Mouse (Mus musculus): ENCODE data around the gene Rdm1. TPM values are rescaled to one million over a fixed set of nuclear protein-coding genes. Genes with fewer than 3 reads are reported as not detected.
"Not testable (repeated sequence)": the region's sequence is repeated elsewhere in the genome, so short reads cannot be mapped to it uniquely, and the experiment has no call there.

Gene Rdm1
- polyA plus RNA-seq, 1 experiment from 2014 or later, result 40.8 TPM

DNA sequence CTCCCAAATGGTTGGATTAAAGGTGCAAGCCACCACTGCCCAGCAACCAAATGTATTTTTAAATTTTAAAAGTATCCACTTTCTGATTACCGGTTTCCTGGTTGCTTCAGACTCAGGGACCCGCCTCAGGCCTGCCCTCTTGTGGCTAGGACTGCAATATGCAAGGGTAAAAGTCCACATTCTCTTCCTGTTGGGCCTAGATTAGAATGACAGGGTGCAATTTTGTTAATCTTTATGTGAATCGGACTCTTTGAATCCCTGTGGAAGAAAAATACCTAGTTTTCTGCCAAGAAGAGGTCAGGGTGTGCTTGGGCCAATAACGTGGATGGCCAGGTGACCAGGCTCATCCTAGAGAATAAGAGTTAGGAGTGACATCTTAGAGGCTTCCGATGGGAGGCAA, 37.6 kb upstream of the Rdm1 start:
- H3K27ac ChIP-seq (ENCODE audit: low read length), result peak overlapping the region; percentile 29
- WGBS, result 32% methylated on average over 5 of the region's 5 CpGs
- no peak for ATAC-seq (ENCODE audit: insufficient read depth, low FRiP score)

GRCm38 (mm10) chr11:101589989-101590624, 36.9 kb upstream of the Rdm1 start:
- WGBS, result 62% methylated on average over 12 of the region's 12 CpGs
- Histone ChIP-seq H3K9ac (ENCODE audit: low read length) (no peak overlapping the region), H3K4me2 (ENCODE audit: low read depth, low read length) (no peak overlapping the region), H3K4me3 (replicated peaks; ENCODE audit: low read length) (no peak overlapping the region), H3K27ac (ENCODE audit: low read length) (peak overlapping the region; percentile 29), H3K27me3 (ENCODE audit: control insufficient read depth, insufficient read depth, low read length) (no peaks in the 10 kb centered on the region), H3K36me3 (ENCODE audit: control insufficient read depth, insufficient read depth, low read length) (no peaks in the 10 kb centered on the region), H3K4me1 (ENCODE audit: control insufficient read depth, insufficient read depth, low read length) (no peaks in the 10 kb centered on the region), H3K9me3 (replicated peaks; ENCODE audit: control insufficient read depth, low read length) (no peaks in the 10 kb centered on the region)
- ATAC-seq (ENCODE audit: insufficient read depth, low FRiP score), result peak; percentile 56; the same call in 1 of the 2 replicates

More for the DNA sequence above, 37.6 kb upstream of the Rdm1 start:
- H3K4me2 ChIP-seq (ENCODE audit: low read depth, low read length), result no peak overlapping the region
- no peaks in the 10 kb centered on the region for H3K9me3 ChIP-seq (replicated peaks; ENCODE audit: control insufficient read depth, low read length)
- no peaks in the 10 kb centered on the region for H3K4me1 ChIP-seq (ENCODE audit: control insufficient read depth, insufficient read depth, low read length)
- H3K9ac ChIP-seq (ENCODE audit: low read length), result no peak overlapping the region
- H3K36me3 ChIP-seq (ENCODE audit: control insufficient read depth, insufficient read depth, low read length), result no peaks in the 10 kb centered on the region
- H3K27me3 ChIP-seq (ENCODE audit: control insufficient read depth, insufficient read depth, low read length), result no peaks in the 10 kb centered on the region
- H3K4me3 ChIP-seq (replicated peaks; ENCODE audit: low read length), result no peak overlapping the region

DNA sequence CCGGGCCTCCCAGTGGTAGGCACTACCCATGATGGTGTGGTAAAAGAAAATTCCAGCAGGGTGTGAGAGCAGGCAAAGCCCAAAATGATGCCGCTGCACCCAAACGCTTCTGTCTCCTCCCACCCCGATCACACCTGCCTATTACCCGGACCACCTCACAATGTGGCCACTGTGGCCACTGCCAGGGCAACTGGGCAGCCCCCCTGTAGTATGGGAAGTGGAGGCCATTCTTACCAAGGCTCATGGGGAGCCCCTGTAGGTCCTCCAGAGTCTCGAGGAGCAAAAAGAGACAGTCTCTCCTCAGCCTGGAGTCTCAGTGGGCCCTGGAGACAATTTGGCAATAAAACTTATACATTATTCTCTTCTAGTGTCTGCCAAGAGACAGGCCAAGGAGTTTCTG, 27.8 kb upstream of the Rdm1 start, which contains the start of gene Gm11634:
Gene Gm11634 (minus strand): TSS at position 101 of the 400 bp plus-strand sequence.
- Histone ChIP-seq H3K4me2 (ENCODE audit: low read depth, low read length) (no peak within 1 kb of the TSS), H3K4me1 (ENCODE audit: control insufficient read depth, insufficient read depth, low read length) (no peaks in the 10 kb centered on the region), H3K9me3 (replicated peaks; ENCODE audit: control insufficient read depth, low read length) (no peaks in the 10 kb centered on the region), H3K27ac (ENCODE audit: low read length) (no peak within 1 kb of the TSS), H3K27me3 (ENCODE audit: control insufficient read depth, insufficient read depth, low read length) (no peaks in the 10 kb centered on the region), H3K4me3 (replicated peaks; ENCODE audit: low read length) (no peak within 1 kb of the TSS), H3K9ac (ENCODE audit: low read length) (no peak within 1 kb of the TSS), H3K36me3 (ENCODE audit: control insufficient read depth, insufficient read depth, low read length) (no peaks in the 10 kb centered on the region)
- 73% methylated on average over 6 of the region's 6 CpGs for WGBS
- ATAC-seq (ENCODE audit: insufficient read depth, low FRiP score), result no peak

DNA sequence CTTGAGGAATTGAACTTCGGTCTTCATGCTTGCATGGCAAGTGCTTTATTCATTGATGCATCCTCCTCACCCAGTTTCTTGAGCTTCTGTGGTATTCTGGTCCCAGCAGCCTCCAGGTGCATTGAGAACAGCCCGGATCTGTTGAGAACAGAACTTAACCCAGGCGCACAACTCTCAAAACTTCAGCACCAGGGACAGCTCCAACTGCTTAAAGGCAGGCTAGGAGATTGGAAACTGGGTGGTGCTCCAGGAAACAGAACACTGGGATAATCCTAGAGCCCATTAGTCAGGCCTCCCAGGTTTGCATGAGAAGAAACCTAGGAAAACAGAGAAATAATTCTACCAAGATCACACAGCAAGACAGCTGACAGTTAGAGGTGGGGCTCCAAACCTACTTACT, 24.5 kb upstream of the Rdm1 start:
- Histone ChIP-seq H3K9ac (ENCODE audit: low read length) (no peak overlapping the region), H3K27ac (ENCODE audit: low read length) (no peak overlapping the region), H3K9me3 (replicated peaks; ENCODE audit: control insufficient read depth, low read length) (no peaks in the 10 kb centered on the region), H3K36me3 (ENCODE audit: control insufficient read depth, insufficient read depth, low read length) (no peaks in the 10 kb centered on the region), H3K27me3 (ENCODE audit: control insufficient read depth, insufficient read depth, low read length) (no peaks in the 10 kb centered on the region), H3K4me3 (replicated peaks; ENCODE audit: low read length) (no peak overlapping the region), H3K4me1 (ENCODE audit: control insufficient read depth, insufficient read depth, low read length) (0 out of 2 replicates have a peak, but pooled peaks cover 3% of the 10 kb centered on the region), H3K4me2 (ENCODE audit: low read depth, low read length) (no peak overlapping the region)
- ATAC-seq (ENCODE audit: insufficient read depth, low FRiP score), result no peak
- WGBS, result 12% methylated on average over 3 of the region's 3 CpGs

DNA sequence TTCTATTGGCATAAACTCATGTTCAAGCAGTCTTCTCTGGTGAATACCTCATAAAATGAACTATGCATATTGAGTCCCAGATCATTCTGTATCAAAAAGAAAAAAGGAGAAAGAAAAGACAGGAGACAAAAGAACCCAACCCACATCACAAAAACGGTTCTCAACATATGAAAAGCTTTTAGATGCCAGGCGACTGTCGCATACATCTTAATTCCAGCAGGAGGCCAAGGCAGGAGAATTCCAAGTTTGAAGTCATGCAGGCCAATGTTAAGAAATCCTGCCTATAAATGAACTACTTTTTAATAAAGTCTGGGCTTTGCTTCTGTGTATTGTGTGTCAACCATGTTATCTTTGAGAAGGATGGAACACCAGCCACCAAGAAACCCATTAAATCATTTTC, 22.9 kb upstream of the Rdm1 start:
- no peaks in the 10 kb centered on the region for H3K9me3 ChIP-seq (replicated peaks; ENCODE audit: control insufficient read depth, low read length)
- H3K4me1 ChIP-seq (ENCODE audit: control insufficient read depth, insufficient read depth, low read length), result 0 out of 2 replicates have a peak, but pooled peaks cover 3% of the 10 kb centered on the region
- WGBS, result 5% methylated on average over 3 of the region's 3 CpGs
- peak overlapping the region; percentile 43 for H3K4me2 ChIP-seq (ENCODE audit: low read depth, low read length)
- no peak overlapping the region for H3K27ac ChIP-seq (ENCODE audit: low read length)
- no peaks in the 10 kb centered on the region for H3K36me3 ChIP-seq (ENCODE audit: control insufficient read depth, insufficient read depth, low read length)
- ATAC-seq (ENCODE audit: insufficient read depth, low FRiP score), result no peak
- no peak overlapping the region for H3K9ac ChIP-seq (ENCODE audit: low read length)
- H3K27me3 ChIP-seq (ENCODE audit: control insufficient read depth, insufficient read depth, low read length), result no peaks in the 10 kb centered on the region
- H3K4me3 ChIP-seq (replicated peaks; ENCODE audit: low read length), result peak overlapping the region; percentile 28

GRCm38 (mm10) chr11:101604531-101605453, 22.2 kb upstream of the Rdm1 start:
- Histone ChIP-seq H3K4me2 (ENCODE audit: low read depth, low read length) (peak overlapping the region; percentile 43), H3K27ac (ENCODE audit: low read length) (peak overlapping the region; percentile 57; the same call in 1 of the 2 replicates), H3K9ac (ENCODE audit: low read length) (peak overlapping the region; percentile 32; the same call in 1 of the 2 replicates), H3K4me3 (replicated peaks; ENCODE audit: low read length) (peak overlapping the region; percentile 28)
- ATAC-seq (ENCODE audit: insufficient read depth, low FRiP score), result peak; percentile 81
- H3K27me3 ChIP-seq (ENCODE audit: control insufficient read depth, insufficient read depth, low read length); H3K9me3 ChIP-seq (replicated peaks; ENCODE audit: control insufficient read depth, low read length); H3K36me3 ChIP-seq (ENCODE audit: control insufficient read depth, insufficient read depth, low read length); H3K4me1 ChIP-seq (ENCODE audit: control insufficient read depth, insufficient read depth, low read length): not testable (repeated sequence)
- WGBS, result 2% methylated on average over 30 of the region's 30 CpGs

- WGBS, result 88% methylated on average over 4 of the region's 4 CpGs
- not testable (repeated sequence) for H3K9me3 ChIP-seq (replicated peaks; ENCODE audit: control insufficient read depth, low read length); ATAC-seq (ENCODE audit: insufficient read depth, low FRiP score)
These were observed 19.9 kb upstream of the Rdm1 start for GRCm38 (mm10) chr11:101607134-101607533.

GRCm38 (mm10) chr11:101610445-101610844, 16.6 kb upstream of the Rdm1 start:
- Histone ChIP-seq H3K4me2 (ENCODE audit: low read depth, low read length) (peak overlapping the region; percentile 23; the same call in 1 of the 2 replicates), H3K36me3 (ENCODE audit: control insufficient read depth, insufficient read depth, low read length) (no peaks in the 10 kb centered on the region)

More at GRCm38 (mm10) chr11:101607134-101607533, 19.9 kb upstream of the Rdm1 start:
- H3K4me1 ChIP-seq (ENCODE audit: control insufficient read depth, insufficient read depth, low read length); H3K4me2 ChIP-seq (ENCODE audit: low read depth, low read length); H3K4me3 ChIP-seq (replicated peaks; ENCODE audit: low read length); H3K9ac ChIP-seq (ENCODE audit: low read length); H3K36me3 ChIP-seq (ENCODE audit: control insufficient read depth, insufficient read depth, low read length); H3K27ac ChIP-seq (ENCODE audit: low read length); H3K27me3 ChIP-seq (ENCODE audit: control insufficient read depth, insufficient read depth, low read length): not testable (repeated sequence)

GRCm38 (mm10) chr11:101613596-101613995, 13.4 kb upstream of the Rdm1 start:
- Histone ChIP-seq H3K4me1 (ENCODE audit: control insufficient read depth, insufficient read depth, low read length) (peaks cover 8% of the 10 kb centered on the region), H3K9me3 (replicated peaks; ENCODE audit: control insufficient read depth, low read length) (no peaks in the 10 kb centered on the region), H3K9ac (ENCODE audit: low read length) (no peak overlapping the region), H3K27ac (ENCODE audit: low read length) (no peak overlapping the region), H3K4me3 (replicated peaks; ENCODE audit: low read length) (no peak overlapping the region), H3K27me3 (ENCODE audit: control insufficient read depth, insufficient read depth, low read length) (no peaks in the 10 kb centered on the region), H3K4me2 (ENCODE audit: low read depth, low read length) (no peak overlapping the region), H3K36me3 (ENCODE audit: control insufficient read depth, insufficient read depth, low read length) (no peaks in the 10 kb centered on the region)
- ATAC-seq (ENCODE audit: insufficient read depth, low FRiP score), result no peak
- WGBS, result 70% methylated on average over 6 of the region's 6 CpGs

More at GRCm38 (mm10) chr11:101610445-101610844, 16.6 kb upstream of the Rdm1 start:
- Histone ChIP-seq H3K9me3 (replicated peaks; ENCODE audit: control insufficient read depth, low read length) (no peaks in the 10 kb centered on the region), H3K4me3 (replicated peaks; ENCODE audit: low read length) (no peak overlapping the region), H3K27ac (ENCODE audit: low read length) (no peak overlapping the region), H3K4me1 (ENCODE audit: control insufficient read depth, insufficient read depth, low read length) (no peaks in the 10 kb centered on the region), H3K27me3 (ENCODE audit: control insufficient read depth, insufficient read depth, low read length) (no peaks in the 10 kb centered on the region), H3K9ac (ENCODE audit: low read length) (no peak overlapping the region; the same call in 1 of the 2 replicates)
- WGBS, result 20% methylated on average over 11 of the region's 11 CpGs
- peak; percentile 44; the same call in 1 of the 2 replicates for ATAC-seq (ENCODE audit: insufficient read depth, low FRiP score)

Data from stomach, embryonic 16.5 days (tissue).